Mouse (Mus musculus) limb, embryonic 14.5 days (tissue): Measurements from ENCODE around the gene Gsx2. TPM values are rescaled to one million over a fixed set of nuclear protein-coding genes. Genes with fewer than 3 reads are reported as not detected.

Experiments used
- ATAC-seq: fragments of 200-750 bp; cut with Nextera tagmentation; 2 replicates; pipeline ENCODE4 v1.8.0; 2017; ENCODE audit warnings: low read depth, moderate number of reproducible peaks, moderate TSS enrichment; ENCODE audit not compliant: low FRiP score
- DNase-seq: peaks from one replicate; pipeline ENCODE4 v3.0.0-alpha.2; 2015; ENCODE audit warnings: low spot score
- H3K27ac ChIP-seq: fragments of 300-500 bp; sonication (generic); replicated peaks from 2 replicates; pipeline ENCODE4 v1.5.1; 2014; ENCODE audit warnings: low read depth, mild to moderate bottlenecking, low read length, moderate library complexity, mixed read lengths
- H3K27me3 ChIP-seq: fragments of 300-500 bp; sonication (generic); 2 replicates; pipeline ENCODE4 v1.6.1; 2014; ENCODE audit warnings: low read length, mixed read lengths; ENCODE audit not compliant: control insufficient read depth, insufficient read depth
- H3K36me3 ChIP-seq: fragments of 300-500 bp; sonication (generic); 2 replicates; pipeline ENCODE4 v1.6.1; 2014; ENCODE audit warnings: mild to moderate bottlenecking, low read length, moderate library complexity, mixed read lengths; ENCODE audit not compliant: control insufficient read depth, insufficient read depth
- H3K4me1 ChIP-seq: fragments of 300-500 bp; sonication (generic); 2 replicates; pipeline ENCODE4 v1.6.1; 2014; ENCODE audit warnings: antibody characterized with exemption, low read length, mixed read lengths; ENCODE audit not compliant: control insufficient read depth, insufficient read depth
- H3K4me2 ChIP-seq: fragments of 300-500 bp; sonication (generic); replicated peaks from 2 replicates; pipeline ENCODE4 v1.6.1; 2014; ENCODE audit warnings: low read depth, mild to moderate bottlenecking, low read length, moderate library complexity; ENCODE audit not compliant: severe bottlenecking
- H3K4me3 ChIP-seq: fragments of 300-500 bp; sonication (generic); replicated peaks from 2 replicates; pipeline ENCODE4 v1.5.1; 2014; ENCODE audit warnings: low read length
- H3K9ac ChIP-seq: fragments of 300-500 bp; sonication (generic); 2 replicates; pipeline ENCODE4 v1.6.1; 2014; ENCODE audit warnings: mild to moderate bottlenecking, low read depth, low read length, moderate library complexity; ENCODE audit not compliant: severe bottlenecking
- H3K9me3 ChIP-seq: fragments of 300-500 bp; sonication (generic); 2 replicates; pipeline ENCODE4 v1.6.1; 2016; ENCODE audit warnings: low read length; ENCODE audit not compliant: control insufficient read depth
- POLR2A ChIP-seq: fragments of 200-500 bp; IDR thresholded peaks from 2 replicates; pipeline ENCODE4 v1.8.0; 2012; ENCODE audit warnings: inconsistent platforms, mild to moderate bottlenecking, moderate library complexity, borderline replicate concordance; ENCODE audit not compliant: insufficient read depth, insufficient read length; ENCODE audit errors: extremely low read depth
- WGBS: fragments of 180-500 bp; shearing (Covaris S2); extraction: QIAGEN DNeasy Blood & Tissue Kit; methylation state at CpG from one replicate; pipeline ENCODE4 v1.1.7; 2014; 5-methylcytosine and 5-hydroxymethylcytosine counted together
- polyA plus RNA-seq, 2 experiments: library from polyadenylated mRNA; depleted of rRNA in 1 of 2; stranded (reverse) in 1 of 2; unstranded in 1 of 2; fragments of >200 nt; fragmentation: Nextera tagmentation in 1 of 2; extraction: Ambion mirVana in 1 of 2; gene quantifications; 2 replicates each; pipeline versions ENCODE4 v1.2.1 to v1.2.3; 2012 to 2014

Gene Gsx2
- polyA plus RNA-seq, 2 experiments: not detected

DNA sequence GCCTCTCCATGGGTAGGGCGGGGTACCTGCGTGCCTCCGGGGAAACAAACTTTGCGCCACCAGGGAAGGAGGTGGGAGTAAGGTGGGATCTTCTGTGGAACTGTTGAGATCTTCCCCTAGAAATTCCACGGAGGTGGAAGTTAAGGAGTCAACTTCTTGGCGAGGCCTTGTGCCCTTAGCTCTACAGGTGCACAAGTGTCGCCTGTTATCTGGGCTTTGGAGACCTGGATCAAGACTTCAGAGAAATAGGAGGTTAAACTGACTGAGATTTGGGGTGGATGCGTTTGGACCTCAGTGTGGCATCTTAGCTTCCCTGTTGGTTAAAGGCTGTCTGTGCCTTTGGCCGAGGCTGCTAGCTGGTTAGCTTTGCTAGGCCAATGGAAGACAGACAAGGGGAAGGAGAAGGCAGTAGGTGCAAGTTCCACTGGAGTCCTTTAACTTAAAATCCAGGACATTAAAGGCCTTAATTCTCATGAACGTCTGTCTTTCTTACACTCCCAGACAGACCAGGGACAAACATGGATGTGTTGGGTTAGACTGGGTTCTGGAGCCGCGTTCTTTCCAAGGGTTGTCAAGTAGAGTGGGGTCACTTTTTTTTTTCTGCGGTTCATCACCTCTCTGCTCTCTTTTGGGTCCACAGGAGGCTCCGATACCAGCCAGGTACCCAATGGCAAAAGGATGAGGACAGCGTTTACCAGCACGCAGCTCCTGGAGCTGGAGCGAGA is 1.1 kb downstream of the Gsx2 start:
- Histone ChIP-seq H3K27me3 (peaks cover 100% of the 10 kb centered on the region), H3K4me2 (peak overlapping the region; percentile 42; the same call in 1 of the 2 replicates), H3K4me1 (peaks cover 10% of the 10 kb centered on the region), H3K36me3 (no peaks in the 10 kb centered on the region), H3K9ac (no peak overlapping the region), H3K4me3 (peak overlapping the region; percentile 28), H3K27ac (no peak overlapping the region), H3K9me3 (no peaks in the 10 kb centered on the region)
- no peak for TF ChIP-seq POLR2A
- no peak for DNase-seq
- ATAC-seq: no peak
- WGBS: under 1% methylated on average over 17 of the region's 17 CpGs

DNA sequence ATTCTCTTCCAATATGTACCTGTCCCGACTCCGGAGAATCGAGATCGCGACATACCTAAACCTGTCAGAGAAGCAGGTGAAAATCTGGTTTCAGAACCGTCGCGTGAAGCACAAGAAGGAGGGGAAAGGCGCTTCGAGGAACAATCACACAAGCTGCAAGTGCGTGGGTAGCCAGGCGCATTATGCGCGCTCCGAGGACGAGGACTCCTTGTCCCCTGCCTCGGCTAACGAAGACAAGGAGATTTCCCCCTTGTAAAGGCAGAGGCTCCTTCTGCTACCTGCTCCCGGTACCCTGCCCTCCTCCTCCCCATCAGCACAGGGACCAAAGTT is 1.6 kb downstream of the Gsx2 start:
- H3K27ac ChIP-seq: no peak overlapping the region
- no peak overlapping the region for H3K4me2 ChIP-seq
- DNase-seq (no peak), ATAC-seq (no peak)
- H3K4me3 ChIP-seq: no peak overlapping the region
- H3K36me3 ChIP-seq: no peaks in the 10 kb centered on the region
- H3K9me3 ChIP-seq: no peaks in the 10 kb centered on the region
- H3K9ac ChIP-seq: no peak overlapping the region
- peaks cover 10% of the 10 kb centered on the region for H3K4me1 ChIP-seq
- 1% methylated on average over 19 of the region's 19 CpGs for WGBS
- TF ChIP-seq POLR2A: no peak
- peaks cover 100% of the 10 kb centered on the region for H3K27me3 ChIP-seq

DNA sequence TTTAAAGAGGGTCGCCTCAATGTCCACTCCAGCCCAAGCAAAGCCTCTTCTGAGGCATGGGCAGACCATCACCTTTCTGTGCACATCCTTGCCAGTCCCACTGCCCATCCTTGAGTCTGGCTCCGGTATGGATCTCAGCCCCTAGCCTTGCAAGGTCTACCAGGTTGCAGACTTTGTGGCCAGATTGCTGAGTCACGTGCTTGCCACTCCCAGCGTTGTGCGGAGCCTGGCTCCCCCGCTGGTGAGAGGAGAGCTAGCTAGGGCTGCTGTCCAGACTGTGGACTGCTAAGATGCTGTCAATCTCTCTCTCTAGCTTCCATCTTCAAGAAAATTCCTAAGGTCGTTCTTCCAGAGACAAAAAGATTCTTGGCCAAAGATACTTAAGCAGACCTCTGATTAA is 4.2 kb downstream of the Gsx2 start:
- Histone ChIP-seq H3K27me3 (peaks cover 100% of the 10 kb centered on the region), H3K9me3 (no peaks in the 10 kb centered on the region), H3K4me2 (no peak overlapping the region), H3K36me3 (no peaks in the 10 kb centered on the region), H3K9ac (no peak overlapping the region), H3K4me3 (no peak overlapping the region), H3K27ac (no peak overlapping the region), H3K4me1 (peaks cover 10% of the 10 kb centered on the region)
- no peak for TF ChIP-seq POLR2A
- DNase-seq: no peak
- no peak for ATAC-seq
- WGBS: 0% methylated on average over 7 of the region's 7 CpGs

DNA sequence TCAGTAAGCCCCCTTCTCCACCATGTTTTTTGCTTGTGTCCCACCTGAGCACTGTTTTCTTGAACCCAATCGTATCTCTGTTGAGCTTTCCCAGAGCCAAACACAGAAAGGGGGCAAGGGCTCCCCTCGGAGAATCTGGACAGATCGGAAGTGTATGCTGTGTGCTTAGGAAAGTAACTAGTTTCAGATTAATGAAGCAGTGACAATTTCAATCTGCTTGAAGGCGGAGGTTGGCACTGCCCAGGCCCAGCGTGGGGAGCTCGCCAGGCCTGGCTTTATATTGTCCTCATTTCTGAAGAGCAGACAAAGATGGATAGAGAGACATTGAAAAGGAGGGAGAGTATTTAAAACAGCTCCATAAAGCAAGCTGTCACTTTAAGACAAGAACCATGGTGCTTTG is 7.0 kb downstream of the Gsx2 start:
- H3K9me3 ChIP-seq: no peaks in the 10 kb centered on the region
- H3K27ac ChIP-seq: no peak overlapping the region
- 8% methylated on average over 6 of the region's 6 CpGs for WGBS
- H3K4me2 ChIP-seq: no peak overlapping the region
- no peak for TF ChIP-seq POLR2A
- H3K27me3 ChIP-seq: peaks cover 95% of the 10 kb centered on the region
- H3K9ac ChIP-seq: no peak overlapping the region
- ATAC-seq (no peak), DNase-seq (no peak)
- no peaks in the 10 kb centered on the region for H3K36me3 ChIP-seq
- H3K4me1 ChIP-seq: no peaks in the 10 kb centered on the region
- no peak overlapping the region for H3K4me3 ChIP-seq

DNA sequence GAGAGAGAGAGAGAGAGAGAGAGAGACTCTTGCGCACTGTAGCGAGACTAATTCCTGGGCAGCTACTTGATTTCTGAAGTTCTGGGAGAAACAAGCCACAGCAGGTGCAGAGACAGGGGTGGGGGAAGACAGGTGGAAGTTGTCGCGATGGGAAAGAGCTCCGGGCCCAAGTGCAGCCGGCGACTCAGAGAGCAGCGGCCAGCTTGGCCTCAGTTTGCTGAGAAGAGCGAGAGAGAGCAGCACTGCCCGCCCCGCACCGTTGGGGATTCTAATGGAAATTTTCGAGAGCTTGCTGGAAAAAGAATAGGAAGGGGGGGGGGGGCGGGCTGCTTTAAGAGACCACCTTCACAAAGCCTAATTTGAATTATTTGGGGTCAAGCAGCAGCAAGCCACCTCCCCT is 7.7 kb downstream of the Gsx2 start:
- H3K4me1 ChIP-seq: no peaks in the 10 kb centered on the region
- H3K9ac ChIP-seq: no peak overlapping the region
- ATAC-seq (peak; percentile 50; the same call in 1 of the 2 replicates), DNase-seq (no peak)
- H3K4me2 ChIP-seq: no peak overlapping the region
- H3K4me3 ChIP-seq: no peak overlapping the region
- no peaks in the 10 kb centered on the region for H3K36me3 ChIP-seq
- H3K27ac ChIP-seq: no peak overlapping the region
- 2% methylated on average over 14 of the region's 14 CpGs for WGBS
- peaks cover 92% of the 10 kb centered on the region for H3K27me3 ChIP-seq
- H3K9me3 ChIP-seq: no peaks in the 10 kb centered on the region
- TF ChIP-seq POLR2A: no peak
